26 mouse cellular contexts compared by ENCODE assay signal in genomic region chr9:99034111-99034510, GRCm38 (mm10). TPM values are rescaled to one million over a fixed set of nuclear protein-coding genes. Genes with fewer than 3 reads are reported as not detected.
"Had no signal": no experiment of that assay in that cellular context is flagged by ENCODE, and none has a peak within 500 bp of the region (broad histone marks: within the 10 kb centered on the region; RNA-seq: fewer than 3 reads in every experiment).

No protein-coding gene starts in this region.

- H3K27me3 ChIP-seq: heart, embryonic 12.5 days; hindbrain, embryonic 12.5 days; hindbrain, embryonic 15.5 days; limb, embryonic 13.5 days; limb, embryonic 15.5 days; liver, embryonic 12.5 days had no signal

- DNase-seq: gastrocnemius, adult 2 months; gastrocnemius, postnatal 10 days; gastrocnemius, postnatal 25 days; heart, adult 18-20 months; heart, postnatal 10 days; heart, postnatal 4 days; kidney, adult 18-20 months; kidney, adult 8-10 months; kidney, postnatal 10 days; kidney, postnatal 25 days; left cerebral cortex, postnatal 4 days had no signal

- H3K4me1 ChIP-seq: heart, embryonic 12.5 days; hindbrain, embryonic 10.5 days; hindbrain, embryonic 12.5 days; hindbrain, embryonic 15.5 days; limb, embryonic 13.5 days; limb, embryonic 15.5 days had no signal

- H3K27ac ChIP-seq: gastrocnemius, adult 2 months; heart, embryonic 10.5 days; hindbrain, embryonic 10.5 days; hindbrain, embryonic 12.5 days; hindbrain, embryonic 15.5 days; limb, embryonic 13.5 days; limb, embryonic 15.5 days; liver, embryonic 12.5 days had no signal

- H3K9me3 ChIP-seq: heart, embryonic 10.5 days; hindbrain, embryonic 10.5 days; hindbrain, embryonic 12.5 days; hindbrain, embryonic 15.5 days; limb, embryonic 15.5 days; liver, embryonic 12.5 days had no signal

- H3K36me3 ChIP-seq: hindbrain, embryonic 12.5 days; hindbrain, embryonic 15.5 days; limb, embryonic 13.5 days; limb, embryonic 15.5 days had no signal

- H3K4me2 ChIP-seq: heart, embryonic 12.5 days; hindbrain, embryonic 12.5 days; hindbrain, embryonic 15.5 days; limb, embryonic 13.5 days; limb, embryonic 15.5 days; liver, embryonic 12.5 days had no signal

- ATAC-seq: forebrain, embryonic 16.5 days; inflammation-experienced regulatory T-cells, adult 6 months; intestine, embryonic 16.5 days; liver, embryonic 12.5 days had no signal

- H3K9ac ChIP-seq: heart, embryonic 12.5 days; hindbrain, embryonic 12.5 days; hindbrain, embryonic 15.5 days; limb, embryonic 13.5 days; limb, embryonic 15.5 days; liver, embryonic 12.5 days had no signal

- H3K4me3 ChIP-seq: gastrocnemius, adult 2 months; heart, embryonic 10.5 days; heart, embryonic 12.5 days; hindbrain, embryonic 10.5 days; hindbrain, embryonic 12.5 days; hindbrain, embryonic 15.5 days; limb, embryonic 13.5 days; limb, embryonic 15.5 days; liver, embryonic 12.5 days had no signal

RNA-seq across cellular contexts. Expression of gene Gm1123, which starts 1.4 kb away (rescaled TPM):
- polyA plus RNA-seq: forebrain, embryonic 16.5 days; frontal cortex, adult 2 months; heart, embryonic 10.5 days; hindbrain, embryonic 10.5 days; hindbrain, embryonic 12.5 days; kidney, embryonic 14.5 days; limb, embryonic 11.5 days; limb, embryonic 13.5 days; limb, embryonic 15.5 days; liver, adult 2 months; liver, embryonic 12.5 days had no signal
